Mouse (Mus musculus) myocyte (in vitro differentiated cells): ENCODE results near the gene Spata31d1d.
"Not testable (repeated sequence)": the region's sequence is repeated elsewhere in the genome, so short reads cannot be mapped to it uniquely, and the experiment has no call there.

Experiments used
- CEBPB ChIP-seq: IDR thresholded peaks from 2 replicates; pipeline ENCODE4 v1.6.1; 2011; ENCODE audit warnings: mild to moderate bottlenecking, moderate library complexity; ENCODE audit not compliant: poor library complexity, insufficient read depth, severe bottlenecking
- MYOD1 ChIP-seq, 3 experiments: IDR thresholded peaks; one replicate each; pipeline ENCODE4 v1.6.1; 2011; ENCODE audit warnings: control low read depth in 2 of 3, low read depth in 2 of 3, mild to moderate bottlenecking in 2 of 3, moderate library complexity in 1 of 3; ENCODE audit not compliant: insufficient read length in 2 of 3, control insufficient read depth in 1 of 3
- MYOG ChIP-seq, 3 experiments: IDR thresholded peaks; one replicate each; pipeline ENCODE4 v1.6.1; 2011; ENCODE audit warnings: control low read depth in 2 of 3, low read depth in 2 of 3, mild to moderate bottlenecking in 2 of 3; ENCODE audit not compliant: insufficient read length in 2 of 3, control insufficient read depth in 1 of 3, insufficient read depth in 1 of 3
- POLR2A ChIP-seq: IDR thresholded peaks from one replicate; pipeline ENCODE4 v1.6.1; 2011; ENCODE audit warnings: low read depth, mild to moderate bottlenecking, control low read depth, moderate library complexity; ENCODE audit not compliant: insufficient read length
- POLR2AphosphoS2 ChIP-seq: IDR thresholded peaks from one replicate; pipeline ENCODE4 v1.6.1; 2011; ENCODE audit warnings: low read depth, control low read depth; ENCODE audit not compliant: insufficient read length
- USF1 ChIP-seq: IDR thresholded peaks from one replicate; pipeline ENCODE4 v1.6.1; 2011; ENCODE audit warnings: low read depth, mild to moderate bottlenecking, control low read depth, moderate library complexity

GRCm38 (mm10) chr13:59779744-59780264 is 48.3 kb upstream of the Spata31d1d start:
- TF ChIP-seq POLR2A; USF1; MYOD1 (IDR thresholded peaks at IDR 0.05; ENCODE audit: control insufficient read depth in 1 of 3, insufficient read length in 2 of 3, low read depth in 2 of 3); CEBPB; POLR2AphosphoS2; MYOG (IDR thresholded peaks at IDR 0.05; ENCODE audit: control insufficient read depth in 1 of 3, insufficient read depth in 1 of 3, insufficient read length in 2 of 3, low read depth in 2 of 3): not testable (repeated sequence)
